Mouse (Mus musculus) WW6 (cell line): ENCODE data around the gene Mdfic.

ENCODE experiments used
- DNase-seq: peaks from one replicate; pipeline ENCODE4 v3.0.0-alpha.2; 2013; ENCODE audit warnings: low read depth, low spot score

Mdfic gene

GRCm38 (mm10) chr6:15739132-15739531 lies 18.7 kb downstream of the Mdfic start:
- DNase-seq, result no peak

- DNase-seq, result no peak
These were observed 22.2 kb downstream of the Mdfic start for GRCm38 (mm10) chr6:15742591-15743149.

GRCm38 (mm10) chr6:15743291-15743792 lies 22.9 kb downstream of the Mdfic start:
- no peak for DNase-seq

DNA sequence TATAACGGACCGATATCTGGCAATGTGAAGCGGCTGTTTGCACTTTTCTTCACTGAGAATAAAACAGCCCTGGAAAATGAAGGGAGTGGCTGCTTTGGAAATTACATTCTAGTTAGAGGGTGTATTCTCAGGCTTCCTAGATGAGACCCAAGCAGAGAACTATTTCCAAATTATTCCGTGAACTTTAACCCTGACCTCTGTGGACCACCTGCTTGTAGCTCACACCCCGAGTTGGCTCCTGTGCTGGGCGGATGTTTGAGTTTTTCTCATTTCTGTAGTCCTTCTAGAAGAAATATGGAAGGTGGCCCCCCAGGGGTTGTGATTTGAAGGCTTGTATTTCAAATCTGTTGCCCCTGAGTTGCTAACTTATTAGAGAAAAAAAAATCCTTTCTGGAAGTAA lies 23.3 kb downstream of the Mdfic start:
- no peak for DNase-seq

DNA sequence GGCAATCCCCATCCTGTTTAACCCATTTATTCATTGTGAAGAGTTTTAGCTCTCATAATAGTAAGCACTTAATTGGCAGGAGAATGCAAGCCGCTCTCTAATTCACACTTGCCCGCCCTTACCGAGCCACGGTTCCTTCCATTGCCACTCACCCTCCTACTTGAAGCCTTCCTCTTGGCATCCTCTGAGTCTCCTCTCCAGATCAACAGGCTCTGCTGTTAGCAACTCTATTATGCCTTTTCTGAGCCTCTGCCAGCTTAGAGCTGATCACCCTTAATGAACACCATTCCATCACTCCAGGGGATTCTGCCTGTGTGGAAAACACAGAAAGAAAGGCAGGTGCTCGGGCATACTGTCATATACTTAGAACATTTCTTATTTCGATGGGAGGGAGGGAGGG lies 24.9 kb downstream of the Mdfic start:
- no peak for DNase-seq

DNA sequence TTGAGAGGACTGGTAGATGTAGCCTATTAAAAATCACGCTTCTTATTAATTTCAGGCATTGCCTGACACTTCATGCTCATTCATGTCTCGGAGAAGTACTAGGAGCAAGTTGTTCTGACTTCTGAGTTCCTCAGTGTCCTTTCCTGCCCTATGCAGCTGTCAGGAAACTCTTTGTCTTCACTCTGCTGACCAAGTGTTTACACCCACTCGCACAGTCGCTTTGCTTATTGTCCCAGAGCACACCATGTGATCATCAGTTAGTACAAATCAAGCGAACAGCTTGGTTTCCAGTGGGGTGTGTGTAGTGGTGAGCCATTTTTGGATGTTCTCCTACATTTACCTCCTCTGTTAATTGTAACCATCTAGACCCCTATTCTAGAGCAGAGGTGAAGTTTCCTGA lies 25.4 kb downstream of the Mdfic start:
- no peak for DNase-seq

DNA sequence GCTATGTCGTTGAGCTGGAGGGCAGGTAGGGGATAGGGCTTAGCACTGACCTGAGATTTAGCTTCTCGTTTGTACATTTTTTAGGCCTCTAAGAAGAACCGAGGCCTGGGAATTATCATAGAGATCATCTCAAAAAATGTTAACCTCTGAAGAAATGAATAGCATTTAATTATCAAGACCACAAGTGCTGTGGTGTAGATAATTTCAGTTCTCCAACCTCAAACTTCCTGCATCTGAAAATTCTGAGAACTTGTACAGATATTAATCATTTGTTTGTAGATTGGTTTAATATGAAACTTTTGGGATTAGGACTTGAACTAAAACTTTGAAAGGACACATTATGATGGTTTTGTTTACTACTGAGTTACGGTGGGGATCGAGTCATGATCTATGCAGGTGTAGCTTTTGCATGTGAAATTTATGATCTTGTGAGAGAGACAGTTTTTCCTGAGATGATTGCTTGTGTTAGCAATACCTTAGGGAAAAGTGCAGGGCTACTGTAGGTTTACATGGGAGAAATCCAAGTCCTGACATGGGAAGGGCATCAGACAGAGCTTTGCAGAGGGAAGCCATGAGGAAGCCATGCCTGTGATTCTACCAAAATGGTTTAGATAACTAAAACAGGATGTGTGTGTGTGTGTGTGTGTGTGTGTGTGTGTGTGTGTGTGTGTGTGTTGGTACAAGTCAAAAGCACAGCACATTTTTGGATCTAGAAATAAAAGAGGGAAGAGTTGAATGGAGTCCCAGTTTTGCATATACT lies 27.1 kb downstream of the Mdfic start:
- DNase-seq, result no peak

DNA sequence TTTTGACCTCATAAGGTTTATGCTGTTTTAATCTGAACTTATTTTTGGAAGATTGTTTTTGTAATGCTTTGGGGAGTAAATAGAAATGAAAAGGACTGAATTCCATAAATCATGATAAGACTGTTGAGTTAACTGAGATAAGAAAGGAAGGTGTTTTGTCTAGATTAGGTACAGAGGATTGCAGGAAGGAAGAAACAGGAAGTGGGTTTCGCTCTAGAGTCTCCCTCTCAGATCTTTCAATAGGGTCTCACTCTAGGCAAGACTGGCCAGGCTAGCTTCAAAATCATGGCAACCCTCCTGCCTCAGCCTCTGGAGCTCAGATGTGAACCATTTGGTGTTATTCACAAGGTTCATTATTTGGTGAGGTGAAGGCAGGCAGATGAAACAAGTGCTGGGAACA lies 27.8 kb downstream of the Mdfic start:
- DNase-seq, result no peak

DNA sequence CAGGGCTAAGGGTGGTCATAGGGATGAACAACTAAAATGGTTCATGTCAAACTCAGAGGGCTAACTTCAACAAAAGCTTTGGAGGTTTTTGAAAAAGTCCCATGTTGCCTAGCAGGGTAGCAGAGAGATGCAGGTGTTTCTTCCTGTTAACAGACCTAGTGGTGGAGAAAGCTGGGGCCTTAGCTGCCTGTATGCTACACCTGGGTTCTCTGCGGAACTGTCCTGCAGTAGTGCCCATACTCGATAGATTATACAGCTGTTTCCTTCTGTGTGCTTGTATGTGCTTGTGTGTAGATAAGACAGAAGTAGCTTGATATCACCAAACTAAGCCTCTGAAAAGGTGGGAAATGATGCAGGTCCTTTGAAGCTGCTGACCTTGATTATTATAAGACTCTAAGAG lies 28.5 kb downstream of the Mdfic start:
- DNase-seq, result no peak

- DNase-seq, result no peak
These were observed 29.6 kb downstream of the Mdfic start for GRCm38 (mm10) chr6:15750101-15750500.

GRCm38 (mm10) chr6:15751375-15751774 lies 30.9 kb downstream of the Mdfic start:
- no peak for DNase-seq

- no peak for DNase-seq
These were observed 31.7 kb downstream of the Mdfic start for GRCm38 (mm10) chr6:15752160-15752559.

DNA sequence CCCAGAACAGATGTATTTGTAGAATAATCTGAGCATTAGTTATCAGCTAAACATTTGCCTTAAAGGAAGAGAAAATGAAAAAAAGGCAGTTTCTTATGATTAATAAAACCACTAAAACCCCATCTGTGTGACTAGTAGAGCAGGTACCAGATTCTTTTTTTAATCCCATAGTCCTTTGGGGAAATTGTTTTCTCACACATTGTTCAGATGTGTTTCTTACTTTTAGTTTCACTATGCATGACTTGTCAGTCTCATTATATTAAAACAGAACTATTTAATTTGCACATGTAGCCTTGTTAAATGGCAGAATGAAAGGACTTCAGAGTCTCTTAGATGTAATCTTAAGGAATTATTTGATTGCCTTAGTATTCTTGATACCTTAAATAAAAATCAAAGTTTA lies 32.7 kb downstream of the Mdfic start:
- no peak for DNase-seq

DNA sequence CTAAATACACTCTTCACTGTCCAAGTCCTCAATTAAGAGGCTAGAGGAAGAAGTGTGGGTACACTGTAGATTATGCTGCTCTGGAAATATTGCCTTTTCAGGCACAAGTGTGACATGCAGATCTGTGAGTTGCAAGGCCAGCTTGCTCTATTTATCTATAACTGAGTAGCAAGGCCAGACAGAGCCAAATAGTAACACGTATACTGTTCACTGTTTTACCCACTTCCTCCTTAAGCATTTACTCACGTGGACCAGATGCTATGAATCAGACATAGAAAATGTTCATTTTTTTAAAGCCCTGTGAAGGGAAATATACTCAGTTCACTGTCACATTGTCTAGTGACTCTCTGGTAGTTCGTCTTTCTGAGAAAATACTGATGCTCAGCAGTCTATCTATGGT lies 37.9 kb downstream of the Mdfic start:
- DNase-seq, result no peak

GRCm38 (mm10) chr6:15760750-15761149 lies 40.3 kb downstream of the Mdfic start:
- DNase-seq, result no peak

GRCm38 (mm10) chr6:15764039-15764438 lies 43.6 kb downstream of the Mdfic start:
- no peak for DNase-seq

DNA sequence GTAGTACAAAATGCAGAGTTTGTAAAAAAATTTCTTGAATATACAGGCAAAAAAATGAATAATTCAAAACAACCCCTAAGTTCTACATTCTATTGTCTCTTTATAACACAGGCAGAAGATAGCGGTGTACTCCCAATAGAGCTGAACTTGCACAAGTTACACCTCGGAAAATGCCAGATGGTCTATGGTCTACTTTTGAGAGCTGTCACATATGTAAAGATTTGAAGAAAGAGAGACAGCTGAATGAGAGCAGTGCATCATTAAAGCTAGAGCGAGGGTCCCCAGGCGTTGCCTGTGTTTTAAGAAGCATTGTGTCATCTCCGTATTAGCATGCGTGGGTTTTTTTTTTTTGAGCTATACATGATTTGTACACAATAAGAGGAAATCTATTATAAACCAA lies 47.0 kb downstream of the Mdfic start:
- DNase-seq, result no peak

DNA sequence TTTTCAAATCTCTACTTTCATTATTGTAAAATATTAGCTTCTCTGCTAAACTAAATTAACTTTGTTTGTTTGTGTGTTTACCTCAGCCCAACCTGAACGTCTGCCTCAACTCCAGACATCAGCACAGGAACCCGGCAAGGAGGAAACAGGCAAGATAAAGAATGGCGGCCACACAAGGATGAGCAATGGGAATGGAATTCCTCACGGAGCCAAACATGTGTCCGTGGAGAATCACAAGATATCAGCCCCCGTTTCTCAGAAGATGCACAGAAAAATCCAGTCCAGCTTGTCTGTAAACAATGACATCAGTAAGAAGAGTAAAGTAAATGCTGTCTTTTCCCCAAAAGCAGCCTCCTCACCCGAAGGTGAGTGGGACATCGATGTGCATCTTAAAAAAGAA lies 49.7 kb downstream of the Mdfic start:
- no peak for DNase-seq

DNA sequence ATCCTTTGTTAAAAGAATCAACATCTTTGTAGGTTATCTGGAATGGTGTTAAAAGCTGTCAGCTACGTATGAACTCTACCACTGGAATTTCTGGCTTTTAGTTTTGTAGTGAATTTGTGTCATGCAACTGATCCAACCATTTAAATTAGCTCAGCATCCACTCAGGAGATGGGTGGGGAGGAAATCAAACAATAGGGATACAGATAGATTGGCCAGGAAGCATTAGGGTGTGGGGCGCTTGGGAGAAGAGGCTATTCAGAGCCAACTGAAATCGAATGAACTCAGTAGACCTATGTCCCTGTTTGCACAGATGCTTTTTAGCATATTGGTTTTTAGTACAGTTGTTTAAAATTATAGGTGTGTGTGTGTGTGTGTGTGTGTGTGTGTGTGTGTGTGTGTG lies 56.6 kb downstream of the Mdfic start:
- no peak for DNase-seq

GRCm38 (mm10) chr6:15780127-15780526 lies 59.7 kb downstream of the Mdfic start:
- DNase-seq, result no peak

- DNase-seq, result no peak
These were observed 60.2 kb downstream of the Mdfic start for GRCm38 (mm10) chr6:15780688-15781087.

- DNase-seq, result peak; percentile 7
These were observed 69.4 kb downstream of the Mdfic start for GRCm38 (mm10) chr6:15789523-15790500.
